Mouse (Mus musculus) inflammation-experienced regulatory T-cells, adult 6 months (primary cell): Measurements from ENCODE around the gene Slc25a26. TPM values are rescaled to one million over a fixed set of nuclear protein-coding genes. Genes with fewer than 3 reads are reported as not detected.

ENCODE experiments used
- ATAC-seq: one replicate; pipeline ENCODE4 v1.8.0; 2017
- polyA plus RNA-seq, 3 experiments: library from polyadenylated mRNA; unstranded; fragments of 100-300 nt; shearing (Covaris generic); gene quantifications; one replicate each; pipeline ENCODE4 v1.2.1; 2017

The Slc25a26 gene
- polyA plus RNA-seq, 3 experiments from 2014 or later, result 3.5 to 6.0 (median 4.4) TPM

GRCm38 (mm10) chr6:94601101-94601500, 101.0 kb downstream of the Slc25a26 start:
- ATAC-seq, result no peak

DNA sequence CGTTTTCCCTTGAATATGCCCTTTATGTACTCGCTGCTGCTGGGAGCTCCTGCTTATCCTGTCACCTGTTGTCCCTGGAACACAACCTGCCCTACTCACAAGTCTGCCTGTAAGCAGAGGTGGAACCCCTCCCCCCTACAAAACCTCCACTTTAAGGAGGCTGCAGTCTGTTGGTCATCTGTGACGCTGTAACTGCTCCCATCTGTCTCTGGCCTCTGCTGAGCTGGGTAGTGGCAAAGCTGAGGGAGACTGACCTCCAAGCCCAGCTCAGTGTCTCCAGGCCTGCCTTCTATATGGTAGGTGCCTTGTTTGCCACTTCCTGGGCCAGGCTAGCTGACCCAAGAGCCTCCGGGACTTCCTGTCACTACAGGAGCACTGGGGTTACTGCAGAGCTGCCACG, 101.7 kb downstream of the Slc25a26 start:
- no peak for ATAC-seq

DNA sequence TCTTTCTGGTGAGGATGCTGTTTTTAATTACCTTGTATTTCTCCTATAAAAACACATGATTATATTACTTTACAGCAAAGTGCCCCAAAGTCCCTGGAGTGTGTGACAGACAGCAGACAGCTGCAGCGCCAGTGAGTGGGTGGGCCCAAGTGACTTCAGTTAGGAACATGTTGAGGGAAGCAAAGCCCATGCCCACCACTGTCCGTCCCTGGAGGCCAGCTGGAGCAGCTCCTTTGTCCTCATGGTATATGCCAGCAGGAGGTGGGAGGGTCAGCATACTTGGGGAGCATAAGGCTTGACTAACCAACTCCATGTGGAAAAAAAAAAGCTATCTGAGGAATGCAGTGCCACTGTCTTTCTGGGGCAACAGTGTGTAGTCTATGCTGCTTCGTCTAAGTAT, 103.9 kb downstream of the Slc25a26 start:
- no peak for ATAC-seq

DNA sequence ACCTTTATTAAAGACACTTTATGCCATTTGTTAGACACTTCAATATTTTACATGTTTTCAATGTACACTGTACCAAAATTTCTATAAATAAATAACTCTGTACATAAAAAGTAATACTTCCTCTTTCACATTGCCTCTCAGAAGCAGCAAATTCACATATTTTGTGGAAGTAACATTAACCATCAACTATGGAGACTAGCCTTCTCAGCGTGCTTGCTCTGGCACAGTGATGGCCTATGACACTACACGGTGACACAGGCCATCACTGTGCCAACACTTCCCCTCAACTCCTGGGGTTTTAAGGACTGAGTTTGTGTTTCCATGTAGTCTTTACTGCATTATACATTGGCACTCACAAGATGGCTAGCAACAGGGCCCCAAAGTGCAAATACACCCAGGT, 104.4 kb downstream of the Slc25a26 start:
- no peak for ATAC-seq

- no peak for ATAC-seq
Observed at GRCm38 (mm10) chr6:94613235-94613895, 113.2 kb downstream of the Slc25a26 start.

DNA sequence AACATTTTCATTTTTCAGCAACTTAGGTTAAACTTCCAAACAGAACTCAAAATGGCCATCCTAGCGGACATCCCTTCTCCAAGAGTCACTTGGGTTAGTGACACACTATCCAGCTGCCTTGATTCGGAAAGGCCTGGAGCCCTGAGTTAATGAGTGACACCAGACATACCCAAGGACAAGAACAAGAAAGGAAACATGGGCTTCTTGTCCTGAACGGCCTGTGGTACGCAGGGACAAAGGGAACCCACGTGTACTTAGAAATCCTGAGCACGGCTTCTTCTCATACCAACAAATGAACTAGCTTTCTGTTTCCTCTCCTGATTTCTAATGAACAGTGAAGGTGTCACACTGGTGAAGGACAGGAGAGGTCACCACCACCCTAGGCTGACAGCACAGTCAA, 114.2 kb downstream of the Slc25a26 start:
- ATAC-seq, result no peak

- no peak for ATAC-seq
Observed at GRCm38 (mm10) chr6:94615936-94616335, 115.8 kb downstream of the Slc25a26 start.

- no peak for ATAC-seq
Observed at GRCm38 (mm10) chr6:94618671-94619070, 118.5 kb downstream of the Slc25a26 start.

DNA sequence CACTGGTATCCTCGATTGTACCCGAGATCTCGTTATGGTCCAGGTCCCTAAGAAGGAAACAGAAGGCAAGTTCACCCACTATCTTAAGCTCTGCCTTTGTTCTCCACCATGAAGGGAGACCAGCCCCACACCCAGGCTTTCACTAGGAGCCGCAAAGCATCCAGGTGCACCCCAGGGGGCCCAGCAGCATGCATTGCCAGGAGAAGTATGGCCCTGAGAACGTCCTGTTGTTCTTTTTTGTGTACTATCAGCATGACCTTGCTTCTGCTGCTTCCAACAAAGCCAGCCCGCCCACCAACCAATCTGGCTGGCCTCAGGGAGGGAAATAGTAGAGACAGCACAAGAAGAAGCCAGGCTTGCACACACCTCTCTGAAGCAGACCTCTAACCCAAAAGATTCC, 120.2 kb downstream of the Slc25a26 start:
- ATAC-seq, result no peak

GRCm38 (mm10) chr6:94620801-94621301, 120.7 kb downstream of the Slc25a26 start:
- no peak for ATAC-seq

DNA sequence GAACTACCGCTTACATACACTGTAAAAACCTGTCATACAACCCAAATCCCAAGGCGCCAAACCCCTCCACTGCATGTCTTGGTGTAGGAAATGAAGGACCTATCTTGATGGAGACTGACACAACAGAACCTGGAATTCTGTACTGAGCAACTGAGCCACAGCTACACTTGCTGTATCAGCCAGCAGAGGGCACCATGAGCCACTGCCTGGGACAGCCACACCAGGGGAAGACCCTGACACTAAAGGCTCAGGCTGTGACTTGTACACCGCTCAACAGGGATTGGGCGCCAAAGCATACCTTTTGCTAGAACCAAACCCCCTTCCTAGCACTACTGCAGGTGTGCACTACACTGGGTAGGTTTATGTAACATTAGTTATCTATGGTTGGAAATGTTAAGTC, 122.9 kb downstream of the Slc25a26 start:
- ATAC-seq, result peak; percentile 66

DNA sequence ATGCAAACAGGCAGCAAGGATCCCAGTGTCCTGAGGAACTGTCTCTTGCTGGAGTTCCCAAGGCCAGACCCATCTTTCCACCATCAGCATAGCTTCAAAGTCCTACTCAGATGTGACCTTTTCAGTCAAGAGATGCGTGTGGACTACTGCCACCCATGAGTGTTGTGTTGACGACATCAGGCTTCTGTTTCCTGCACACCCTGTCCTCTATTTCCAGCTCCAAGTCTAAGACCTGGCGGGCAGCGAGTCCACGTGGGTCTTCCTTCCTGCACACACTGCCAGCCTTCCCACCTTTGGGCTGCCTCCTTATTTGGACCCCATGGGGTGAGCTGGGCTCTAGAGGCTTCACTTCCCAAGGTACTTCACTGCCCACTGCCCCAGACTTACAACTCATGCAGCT, 124.4 kb downstream of the Slc25a26 start:
- no peak for ATAC-seq

GRCm38 (mm10) chr6:94625896-94626295, 125.8 kb downstream of the Slc25a26 start:
- peak; percentile 47 for ATAC-seq

DNA sequence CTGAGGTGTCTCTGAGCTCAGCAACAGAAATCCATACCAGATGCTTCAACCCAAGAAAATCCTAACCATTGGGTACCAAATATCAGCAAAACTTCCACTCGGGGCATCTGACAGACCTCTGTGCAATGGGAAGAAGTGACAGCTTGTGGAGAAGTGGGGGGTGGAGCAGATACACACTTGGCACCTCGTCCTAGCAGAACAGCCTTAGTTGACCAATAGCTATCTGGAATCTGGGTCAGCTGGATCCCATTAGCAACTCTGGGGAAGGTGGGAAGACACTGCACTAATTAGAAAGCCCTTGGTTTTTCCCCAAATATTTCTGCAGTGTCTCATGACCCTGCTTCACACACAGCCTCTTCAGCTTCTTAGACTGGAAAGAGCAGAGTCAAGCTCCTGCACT, 126.7 kb downstream of the Slc25a26 start:
- ATAC-seq, result no peak

GRCm38 (mm10) chr6:94627714-94628595, 127.8 kb downstream of the Slc25a26 start:
- no peak for ATAC-seq

- no peak for ATAC-seq
Observed at GRCm38 (mm10) chr6:94628787-94629186, 128.7 kb downstream of the Slc25a26 start.

GRCm38 (mm10) chr6:94631051-94631778, 131.1 kb downstream of the Slc25a26 start:
- no peak for ATAC-seq

DNA sequence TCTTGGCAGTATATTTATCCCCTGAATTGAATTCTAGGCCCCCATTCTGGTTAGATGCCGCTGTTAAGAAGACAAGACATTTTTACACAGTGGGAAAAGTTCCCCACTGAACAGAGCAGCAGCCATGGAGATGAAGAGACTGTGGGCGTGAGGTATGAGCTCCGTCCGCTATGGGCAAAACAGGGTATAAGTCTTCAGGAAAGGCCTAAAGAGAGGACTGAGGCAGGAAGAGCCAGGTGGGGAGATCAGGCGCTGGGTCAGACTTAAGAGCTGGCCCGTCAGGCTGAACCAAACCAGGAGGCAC, 131.6 kb downstream of the Slc25a26 start:
- no peak for ATAC-seq

DNA sequence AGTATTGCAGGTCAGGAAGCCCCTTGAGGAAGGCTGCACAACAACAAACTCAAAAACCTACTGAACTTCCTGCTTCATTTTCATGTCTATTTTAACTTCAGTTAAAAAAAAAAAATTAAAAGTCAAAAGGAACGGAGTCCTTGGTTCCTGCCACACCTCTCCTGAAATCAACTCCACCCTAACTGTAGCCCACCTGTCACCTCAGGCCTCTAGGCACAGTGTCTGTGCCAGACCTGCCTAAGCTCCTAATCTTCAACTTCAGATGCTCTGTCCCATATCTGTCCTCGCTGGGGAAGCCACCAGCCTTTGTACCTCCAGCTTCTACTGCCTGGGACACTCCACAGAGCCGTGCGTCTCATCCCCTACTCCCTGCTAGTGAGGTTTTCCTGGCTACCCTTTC, 134.1 kb downstream of the Slc25a26 start:
- peak; percentile 14 for ATAC-seq

DNA sequence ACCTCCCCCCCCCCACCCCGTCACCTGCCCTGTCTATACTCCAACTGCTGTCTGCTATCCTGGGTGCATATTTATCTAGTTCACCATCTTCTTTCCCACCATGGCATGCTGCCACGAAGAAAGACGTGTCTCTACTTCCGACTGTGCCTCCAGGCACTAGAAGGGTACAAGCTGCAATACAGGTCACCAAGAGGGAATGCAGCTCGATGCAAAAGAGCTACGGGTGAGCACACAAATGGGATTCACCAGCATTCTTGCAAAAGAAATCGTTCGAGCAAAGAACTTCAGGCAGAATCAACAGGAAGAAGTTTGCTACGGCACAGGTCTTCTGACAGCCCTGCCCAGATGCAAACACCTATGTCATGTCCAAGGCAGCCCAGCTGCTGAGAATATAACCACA, 134.6 kb downstream of the Slc25a26 start:
- ATAC-seq, result peak; percentile 16

DNA sequence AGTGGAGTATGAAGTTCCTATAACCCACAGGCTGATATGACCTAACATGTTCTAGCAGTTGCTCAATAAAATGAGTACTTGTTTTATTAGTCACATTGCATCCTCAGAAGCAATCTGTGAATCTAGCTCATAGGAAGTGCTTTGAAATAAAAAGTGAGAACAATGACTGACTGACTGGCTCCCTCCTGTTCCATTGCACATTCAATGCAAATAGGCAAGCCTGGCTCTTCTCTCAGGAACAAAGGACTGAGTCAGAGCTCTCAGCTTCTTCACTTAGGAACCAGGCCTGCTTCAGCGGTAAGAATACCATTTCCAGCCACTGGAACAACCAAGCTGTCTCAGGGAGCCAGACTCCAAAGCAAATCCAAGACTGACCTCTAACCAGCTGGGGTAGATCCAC, 135.2 kb downstream of the Slc25a26 start:
- ATAC-seq, result peak; percentile 30

- ATAC-seq, result peak; percentile 9
Observed at GRCm38 (mm10) chr6:94637024-94637434, 136.9 kb downstream of the Slc25a26 start.

GRCm38 (mm10) chr6:94640297-94640696, 140.2 kb downstream of the Slc25a26 start:
- no peak for ATAC-seq
